Mouse (Mus musculus) erythroblast, embryonic 14.5 days (primary cell): ENCODE results near the gene Alpk1.

Experiments used
- GATA1 ChIP-seq: IDR thresholded peaks from 2 replicates; pipeline ENCODE4 v1.6.1; 2012; ENCODE audit warnings: low read length, inconsistent platforms, mixed read lengths
- TAL1 ChIP-seq: IDR thresholded peaks from 3 replicates; pipeline ENCODE4 v1.6.1; 2012; ENCODE audit warnings: low read length, inconsistent platforms, mixed read lengths

DNA sequence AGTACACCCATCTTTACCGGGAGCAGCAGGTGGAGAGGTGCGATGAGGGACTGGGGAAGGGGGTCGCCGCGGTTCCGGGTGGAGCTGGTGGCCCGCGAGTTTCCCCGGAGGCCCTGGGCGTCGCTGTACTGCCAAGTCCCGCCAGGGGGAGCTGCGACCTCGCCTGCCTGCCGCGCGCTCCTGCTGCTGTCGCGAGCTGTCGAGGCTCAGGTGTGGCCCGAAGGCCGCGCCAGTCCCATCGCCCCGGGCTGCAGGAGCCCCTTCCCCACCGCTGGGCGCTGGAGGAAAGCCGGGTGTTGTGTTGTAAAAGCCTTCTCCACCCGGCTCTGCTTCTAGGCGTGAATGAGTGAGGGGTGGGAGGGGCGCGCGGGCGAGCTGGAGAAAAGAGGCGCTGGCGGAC lies 155.0 kb downstream of the Alpk1 start:
- TF ChIP-seq GATA1 = no peak
- TF ChIP-seq TAL1 = no peak
